Mouse (Mus musculus) ZHBTc4 (cell line): ENCODE results near the gene Sgpp2.

Experiments
- DNase-seq: peaks from one replicate; pipeline ENCODE4 v3.0.0-alpha.2; 2011; ENCODE audit warnings: low read depth, low spot score

Gene Sgpp2

GRCm38 (mm10) chr1:78448091-78448490, 137.9 kb downstream of the Sgpp2 start:
- no peak for DNase-seq

- DNase-seq, result no peak
Observed at GRCm38 (mm10) chr1:78451070-78451854, 141.1 kb downstream of the Sgpp2 start.

GRCm38 (mm10) chr1:78452544-78452943, 142.4 kb downstream of the Sgpp2 start:
- no peak for DNase-seq

GRCm38 (mm10) chr1:78453886-78454285, 143.7 kb downstream of the Sgpp2 start:
- DNase-seq, result no peak

GRCm38 (mm10) chr1:78454659-78455058, 144.5 kb downstream of the Sgpp2 start:
- peak; percentile 84 for DNase-seq
